Mouse (Mus musculus) thymus, adult 2 months (tissue): ENCODE measurements around the gene Fam126a.

Experiments used
- CTCF ChIP-seq: fragments of 200-500 bp; IDR thresholded peaks from 2 replicates; pipeline ENCODE4 v1.5.1; 2012; ENCODE audit warnings: mild to moderate bottlenecking, control low read depth, low read length, moderate library complexity, borderline replicate concordance; ENCODE audit not compliant: control insufficient read depth, poor library complexity, insufficient read depth; ENCODE audit errors: extremely low read depth
- POLR2A ChIP-seq: fragments of 200-500 bp; IDR thresholded peaks from 2 replicates; pipeline ENCODE4 v1.6.1; 2012; ENCODE audit warnings: mild to moderate bottlenecking, low read length, control low read depth, moderate library complexity; ENCODE audit not compliant: control insufficient read depth, poor library complexity, insufficient read depth; ENCODE audit errors: extremely low read depth

DNA sequence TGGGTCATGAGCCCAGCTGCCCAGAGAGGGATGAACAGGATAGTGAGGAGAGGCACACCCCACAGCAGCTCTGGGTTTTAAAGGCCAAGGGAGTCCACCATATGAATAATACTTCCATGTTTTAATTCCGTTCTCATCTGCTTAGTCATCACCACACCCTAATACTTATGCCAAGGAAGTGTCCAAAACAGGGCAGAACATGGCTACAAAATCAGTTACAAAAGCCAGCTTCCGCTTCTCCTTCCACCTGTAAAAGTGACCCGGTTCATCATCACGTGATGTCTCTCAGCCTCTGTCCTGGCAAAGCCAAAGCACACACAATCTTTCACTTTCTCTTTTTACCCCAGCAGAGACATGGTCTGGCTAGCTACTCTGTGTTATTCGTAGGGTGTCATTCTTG lies 8.9 kb upstream of the Fam126a start:
- TF ChIP-seq CTCF (no peak), POLR2A (no peak)
